Mouse (Mus musculus) heart, adult 2 months (tissue): ENCODE measurements around the gene Znrd1as.

Experiments
- CTCF ChIP-seq: fragments of 200-600 bp; IDR thresholded peaks from 2 replicates; pipeline ENCODE4 v1.8.1; 2022; ENCODE audit warnings: antibody characterized with exemption, mild to moderate bottlenecking, moderate library complexity
- EP300 ChIP-seq: fragments of 200-500 bp; IDR thresholded peaks from 2 replicates; pipeline ENCODE4 v1.6.1; 2011; ENCODE audit warnings: low read depth, low read length, control low read depth; ENCODE audit not compliant: insufficient read depth
- POLR2A ChIP-seq: fragments of 200-500 bp; IDR thresholded peaks from 2 replicates; pipeline ENCODE4 v1.6.1; 2011; ENCODE audit warnings: mild to moderate bottlenecking, low read depth, low read length, control low read depth; ENCODE audit not compliant: insufficient read depth

DNA sequence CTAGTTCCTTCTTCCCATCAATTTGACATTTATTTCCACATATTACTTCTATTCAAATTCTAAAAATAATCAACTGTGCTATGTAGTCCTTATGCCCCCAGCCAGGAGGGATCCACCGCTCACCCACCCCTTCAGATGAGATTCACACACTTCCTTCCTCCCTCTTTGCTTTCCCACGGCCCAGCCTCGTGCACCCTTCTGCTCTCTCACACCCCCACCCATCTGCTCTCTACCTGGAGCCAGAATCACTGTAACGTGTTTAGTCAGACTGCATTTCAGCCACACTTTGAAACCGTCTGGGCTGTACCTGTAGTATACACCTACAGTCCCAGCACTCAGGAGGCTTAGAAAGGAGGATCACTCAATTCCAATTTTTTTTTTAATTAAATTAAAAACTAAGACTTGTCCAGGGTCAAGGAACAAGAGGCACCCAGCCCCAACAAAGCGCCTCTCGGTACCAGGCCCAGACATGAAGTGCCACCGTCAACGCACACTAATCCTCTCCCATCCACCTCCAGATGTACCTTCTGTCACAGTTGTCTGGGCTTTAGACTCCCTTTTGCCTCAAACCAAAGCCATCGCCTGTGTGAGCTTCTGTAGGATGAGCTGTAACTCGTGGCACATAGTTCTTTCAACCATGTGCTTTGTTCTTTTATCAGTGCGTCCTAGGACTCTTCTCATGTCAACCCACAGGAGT, 29.0 kb upstream of the Znrd1as start:
- TF ChIP-seq POLR2A (no peak), CTCF (no peak), EP300 (no peak)
